Mouse (Mus musculus) layer of hippocampus, adult 18-20 months (tissue): ENCODE data around the gene Fam204a. TPM values are rescaled to one million over a fixed set of nuclear protein-coding genes. Genes with fewer than 3 reads are reported as not detected.
A peak's percentile ranks its signal among the peaks of the same experiment; 100 is the strongest.

ENCODE experiments used
- DNase-seq, 2 experiments: peaks; one replicate each; pipeline ENCODE4 v3.0.0; 2022; ENCODE audit warnings: low spot score in 2 of 2
- total RNA-seq, 2 experiments: library from RNA; stranded (reverse); gene quantifications; 2 replicates each; pipeline ENCODE4 v1.2.3; 2021

Gene Fam204a
- total RNA-seq, 2 experiments from 2014 or later: 30.3 to 34.5 TPM

DNA sequence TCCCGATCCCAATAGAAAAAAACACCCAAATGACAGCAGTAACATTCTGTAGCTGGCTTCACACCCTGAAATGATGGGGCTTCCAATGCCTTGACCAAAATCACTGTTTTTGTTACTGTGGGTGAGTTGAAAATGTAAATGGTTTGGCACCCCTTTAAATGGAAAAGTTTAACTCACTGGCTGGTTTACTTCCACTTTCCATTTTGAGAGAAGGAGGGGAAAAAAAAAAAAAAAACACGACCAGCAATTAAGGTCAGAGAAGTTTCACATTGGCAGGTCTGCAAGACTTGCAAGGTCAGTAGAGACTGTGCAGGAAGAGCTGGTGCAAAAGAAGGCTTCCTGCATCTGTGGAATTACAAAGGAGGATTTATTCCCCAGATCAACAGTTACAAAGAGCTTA, 61.1 kb downstream of the Fam204a start:
- no peak for DNase-seq

DNA sequence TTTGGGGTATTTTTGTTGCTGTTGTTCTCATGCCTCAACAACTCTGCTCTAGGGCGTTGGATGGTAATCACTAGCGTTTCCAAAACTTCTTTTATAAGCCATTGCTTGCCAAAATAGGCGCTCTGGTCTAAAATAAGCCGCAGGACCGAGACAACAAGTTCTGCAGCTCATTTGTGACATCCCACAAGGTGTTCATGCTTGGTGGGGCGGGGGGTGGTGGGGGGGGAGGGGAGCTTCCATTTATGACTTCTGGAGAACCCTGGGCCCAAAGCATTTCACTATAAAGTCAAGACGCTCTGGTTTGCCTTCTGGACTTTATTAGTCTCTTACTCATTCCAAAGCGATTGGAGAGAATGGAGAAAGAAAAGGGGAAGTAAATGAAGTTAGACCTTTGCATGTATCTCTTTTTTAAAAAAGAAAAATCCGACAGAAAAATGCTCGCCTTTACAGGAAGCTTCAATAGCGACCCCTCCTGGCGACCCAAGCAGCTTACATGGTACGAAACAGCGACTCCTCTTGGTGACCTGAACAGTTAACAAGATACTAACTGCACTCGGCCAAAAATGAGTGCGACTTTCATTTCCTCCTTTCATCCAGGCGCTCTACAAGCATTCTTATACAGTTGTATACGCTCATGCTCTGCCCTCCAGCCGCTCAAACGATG, 65.8 kb downstream of the Fam204a start:
- DNase-seq: peak in 1 of 2 experiments; percentile 38

DNA sequence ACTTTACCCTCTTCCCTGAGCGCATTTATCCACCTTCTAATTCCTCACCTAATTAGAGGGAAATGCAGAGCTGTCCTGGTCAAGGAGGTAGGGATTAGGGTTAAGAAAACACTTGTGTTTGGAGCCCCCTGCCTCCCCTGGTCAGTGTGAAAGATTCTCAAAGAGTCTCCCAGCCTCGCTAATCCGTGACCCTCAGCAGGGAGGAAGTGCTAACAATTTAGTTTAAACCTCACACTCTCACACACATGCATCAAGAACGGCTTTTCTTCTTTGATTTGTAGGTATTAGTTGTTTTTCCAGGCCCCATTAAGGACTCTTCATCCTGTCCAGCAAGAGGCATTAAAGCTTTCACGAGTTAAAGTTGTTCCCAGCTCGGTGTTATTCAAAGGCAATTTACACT, 66.7 kb downstream of the Fam204a start:
- no peak for DNase-seq

DNA sequence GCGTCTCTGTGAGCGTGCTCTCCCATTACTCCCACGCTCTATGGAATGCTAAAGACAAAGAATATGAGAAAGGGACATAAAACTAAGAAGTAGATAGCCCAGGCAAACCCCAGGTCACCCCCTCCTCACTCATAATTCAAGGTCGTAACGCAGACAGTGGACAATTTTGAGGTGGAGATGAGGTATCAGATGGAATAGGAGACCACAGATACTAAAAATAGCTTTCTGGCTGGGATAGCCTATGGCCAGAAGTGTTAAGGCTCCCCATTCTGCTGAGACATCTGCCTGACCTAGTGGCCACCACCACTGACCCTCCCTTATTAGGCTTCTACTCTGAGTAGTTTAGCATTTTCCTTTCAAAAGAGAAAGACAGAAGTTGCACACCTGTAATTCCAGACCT, 71.2 kb downstream of the Fam204a start:
- no peak for DNase-seq

DNA sequence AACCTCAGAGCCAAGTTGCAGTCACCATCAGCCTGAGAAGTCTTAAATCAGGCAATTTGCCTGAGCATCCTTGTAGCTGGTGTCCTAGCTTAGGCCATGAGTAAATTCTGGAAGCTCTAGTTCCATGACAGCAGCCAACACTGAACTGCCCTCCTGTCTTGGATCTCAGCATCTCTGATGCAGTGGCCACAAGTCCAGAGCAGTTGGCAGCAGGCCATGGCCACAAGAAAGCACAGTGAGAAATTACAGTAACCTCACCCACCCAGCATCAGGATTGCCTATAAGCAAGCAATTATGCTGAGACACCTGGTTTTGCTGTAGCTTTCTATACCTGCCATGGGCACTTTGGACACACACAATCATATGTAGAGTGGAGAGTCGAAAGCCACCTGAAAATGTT, 73.4 kb downstream of the Fam204a start:
- no peak for DNase-seq

DNA sequence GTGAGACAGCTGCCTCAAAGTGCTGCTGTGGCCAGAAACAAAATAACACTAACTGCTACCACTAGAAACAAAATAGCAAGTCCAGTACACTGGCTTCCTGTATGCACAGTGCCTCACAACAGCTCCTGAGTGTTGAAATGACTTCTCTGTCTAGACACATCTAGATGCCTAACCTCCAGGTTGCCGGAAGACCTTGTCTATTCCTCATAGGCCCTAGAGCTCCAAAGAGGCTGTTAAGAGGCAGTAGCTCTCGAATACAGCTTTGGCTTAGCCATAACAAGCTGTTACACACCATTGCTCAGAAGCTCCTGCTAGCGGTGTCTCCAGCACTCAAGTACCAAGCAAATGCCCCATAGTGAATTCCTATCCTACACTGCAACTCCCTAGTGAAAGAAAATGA, 76.4 kb downstream of the Fam204a start:
- DNase-seq: no peak

DNA sequence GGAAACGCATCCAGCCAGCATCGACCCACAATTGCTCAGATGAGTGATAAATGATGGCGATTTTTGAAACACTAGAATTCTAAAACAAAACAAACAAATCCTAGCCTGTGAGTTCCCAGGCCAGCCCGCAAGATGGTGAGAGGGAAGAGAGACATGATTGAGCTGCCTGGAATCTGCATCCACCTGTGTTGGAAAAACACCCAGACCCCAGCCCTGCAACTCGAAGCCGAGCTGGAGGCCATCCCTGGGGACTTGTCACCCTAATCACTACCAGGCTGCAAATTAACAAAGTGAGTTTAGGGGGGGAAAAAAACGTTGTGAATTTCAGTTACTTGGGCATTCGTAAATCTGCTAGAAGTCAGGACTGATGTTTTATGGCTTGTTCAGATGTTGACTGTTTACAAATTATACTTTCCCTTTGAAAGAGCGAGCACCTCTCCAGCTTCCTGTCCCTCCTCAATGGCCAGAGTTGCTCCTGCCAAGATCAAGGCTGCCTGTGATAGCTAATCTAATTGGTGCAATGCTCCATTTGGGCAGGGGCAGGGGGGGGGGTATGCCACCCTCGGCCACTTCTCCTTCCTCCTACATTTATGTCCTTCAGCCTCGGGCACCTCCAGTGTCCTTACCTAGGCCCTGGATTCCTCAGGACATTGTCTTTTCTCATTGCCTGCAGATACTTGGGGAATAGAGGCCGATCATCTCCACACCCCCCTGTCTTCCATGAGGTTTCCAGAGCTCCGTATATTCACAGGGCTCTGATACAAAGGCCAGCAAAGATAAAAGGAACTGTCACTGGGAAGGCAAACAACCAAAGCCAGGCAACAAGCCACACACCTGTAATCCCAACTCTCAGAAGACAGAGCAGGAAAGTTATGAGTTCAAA, 77.2 kb downstream of the Fam204a start:
- no peak for DNase-seq

Other genes with a start within 250 kb of the Fam204a start
- under 1 TPM; 0.27 to 0.48 TPM for gene Prlhr, start 241.6 kb upstream of the Fam204a start, total RNA-seq